Mouse (Mus musculus): ENCODE data around the gene Lrp2. TPM values are rescaled to one million over a fixed set of nuclear protein-coding genes. Genes with fewer than 3 reads are reported as not detected.

Lrp2 gene
- polyA plus RNA-seq, 1 experiment from 2014 or later = 1.1 TPM

DNA sequence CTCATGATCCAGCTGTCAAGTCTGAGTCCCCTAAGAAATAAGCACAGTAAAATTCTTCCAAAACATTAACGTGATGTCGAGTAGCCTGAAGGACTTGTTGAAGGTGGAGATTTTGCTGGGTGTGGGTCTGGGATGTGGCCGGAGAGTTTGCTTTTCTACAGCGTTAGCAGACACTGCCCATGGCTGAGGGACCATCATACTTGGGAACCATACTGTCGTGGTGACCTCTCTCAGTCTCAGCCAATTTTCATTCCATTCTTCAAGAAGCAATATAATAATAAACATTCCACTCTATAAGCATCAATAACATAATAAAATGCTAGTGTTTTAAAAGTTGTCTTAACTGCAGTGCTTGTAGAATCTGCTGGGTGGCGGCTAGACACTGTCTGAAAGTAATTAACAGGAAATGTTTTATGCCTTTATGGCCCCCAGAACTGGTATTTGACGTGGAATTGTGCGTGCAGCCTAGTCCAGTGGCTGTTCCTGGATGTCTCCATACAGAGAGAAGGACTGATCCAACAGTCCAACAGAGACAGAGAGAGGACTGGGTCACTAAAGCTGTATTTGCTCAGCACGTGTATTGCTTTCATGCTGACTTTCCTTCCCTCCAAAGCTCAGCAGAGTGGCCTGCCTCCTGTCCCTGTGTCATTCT is 190.1 kb downstream of the Lrp2 start:
- no peak for DNase-seq (ENCODE audit: low spot score)
- Histone ChIP-seq H3K4me1 (ENCODE audit: insufficient read depth, low read depth, low read length) (no peaks in the 10 kb centered on the region), H3K9me3 (ENCODE audit: low read length) (no peaks in the 10 kb centered on the region), H3K36me3 (ENCODE audit: insufficient read depth, low read length) (no peaks in the 10 kb centered on the region), H3K4me3 (ENCODE audit: low read depth, low read length) (no peak overlapping the region), H3K4me2 (replicated peaks; ENCODE audit: low read depth, low read length) (no peak overlapping the region), H3K27ac (ENCODE audit: low read length) (no peak overlapping the region), H3K27me3 (replicated peaks; ENCODE audit: insufficient read depth, low read length) (no peaks in the 10 kb centered on the region), H3K9ac (replicated peaks; ENCODE audit: low read depth) (no peak overlapping the region)
- ATAC-seq = no peak
- 62% methylated on average over 9 of the region's 9 CpGs for WGBS
- TF ChIP-seq CTCF (IDR thresholded peaks at IDR 0.05) = no peak
- TF ChIP-seq EP300 (IDR thresholded peaks at IDR 0.05) = no peak

DNA sequence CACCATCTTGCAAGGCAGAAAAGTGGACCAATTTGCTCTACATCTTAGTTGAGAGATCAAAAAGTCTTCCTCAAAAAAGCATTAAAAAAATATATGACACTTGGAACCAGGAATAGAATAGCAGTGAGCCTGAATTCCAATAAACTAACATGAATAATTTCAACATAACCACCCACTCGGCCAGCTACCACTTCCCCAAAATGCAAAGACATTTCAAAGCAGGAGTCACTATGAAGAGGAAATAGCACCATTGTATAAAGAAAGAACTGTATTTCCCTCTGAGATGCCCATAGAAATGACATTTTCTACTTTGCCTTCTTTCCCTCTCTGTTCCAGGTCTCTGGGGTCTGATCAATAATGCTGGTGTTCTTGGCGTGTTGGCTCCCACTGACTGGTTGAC is 191.9 kb downstream of the Lrp2 start:
- Histone ChIP-seq H3K9me3 (ENCODE audit: low read length) (no peaks in the 10 kb centered on the region), H3K27ac (ENCODE audit: low read length) (no peak overlapping the region), H3K27me3 (replicated peaks; ENCODE audit: insufficient read depth, low read length) (no peaks in the 10 kb centered on the region), H3K4me1 (ENCODE audit: insufficient read depth, low read depth, low read length) (no peaks in the 10 kb centered on the region), H3K4me2 (replicated peaks; ENCODE audit: low read depth, low read length) (no peak overlapping the region), H3K36me3 (ENCODE audit: insufficient read depth, low read length) (no peaks in the 10 kb centered on the region), H3K9ac (replicated peaks; ENCODE audit: low read depth) (no peak overlapping the region), H3K4me3 (ENCODE audit: low read depth, low read length) (no peak overlapping the region)
- no peak for DNase-seq (ENCODE audit: low spot score)
- ATAC-seq = no peak
- WGBS = 77% methylated on average over 2 of the region's 2 CpGs
- TF ChIP-seq CTCF (IDR thresholded peaks at IDR 0.05) (no peak), EP300 (IDR thresholded peaks at IDR 0.05) (no peak)

DNA sequence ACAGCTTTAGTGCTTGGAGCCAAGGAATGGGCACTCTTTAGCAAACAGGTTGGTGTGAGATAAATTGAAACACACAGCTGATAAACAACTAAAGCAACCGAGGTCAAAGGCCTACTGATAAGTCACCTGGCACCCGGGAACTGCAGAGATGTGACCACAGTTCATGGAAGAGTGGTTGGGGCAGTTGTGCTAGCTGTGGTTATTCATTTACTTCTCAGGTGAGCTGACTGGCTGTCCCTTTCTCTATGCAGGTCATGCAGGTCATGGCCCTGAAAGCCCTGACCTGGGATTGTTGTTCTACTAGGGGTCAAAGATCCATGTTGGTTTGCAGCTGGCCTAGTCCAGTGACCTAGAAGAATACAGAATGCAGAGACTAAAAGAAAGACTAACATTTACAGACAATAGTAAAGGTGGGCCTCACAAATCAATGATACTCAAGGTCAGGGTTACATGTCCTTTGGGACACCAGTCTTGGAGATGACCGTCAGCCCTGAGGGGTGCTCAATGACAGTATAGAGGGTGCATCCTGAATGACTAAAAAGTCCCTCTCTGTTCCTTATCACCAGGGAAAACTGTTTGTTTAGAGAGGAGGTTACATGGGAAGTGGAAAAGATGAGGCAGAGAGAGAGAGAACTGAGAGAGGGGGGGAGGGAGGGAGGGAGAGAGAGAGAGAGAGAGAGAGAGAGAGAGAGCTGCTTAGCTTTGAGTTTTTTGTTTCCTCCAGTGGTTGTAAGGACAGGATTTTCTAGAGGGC is 199.6 kb downstream of the Lrp2 start:
- ATAC-seq = no peak
- 27% methylated on average over 3 of the region's 3 CpGs for WGBS
- no peaks in the 10 kb centered on the region for H3K27me3 ChIP-seq (replicated peaks; ENCODE audit: insufficient read depth, low read length)
- TF ChIP-seq EP300 (IDR thresholded peaks at IDR 0.05) (no peak), CTCF (IDR thresholded peaks at IDR 0.05) (no peak)
- no peak for DNase-seq (ENCODE audit: low spot score)
- no peak overlapping the region for H3K27ac ChIP-seq (ENCODE audit: low read length)
- no peak overlapping the region for H3K9ac ChIP-seq (replicated peaks; ENCODE audit: low read depth)
- no peak overlapping the region for H3K4me2 ChIP-seq (replicated peaks; ENCODE audit: low read depth, low read length)
- no peaks in the 10 kb centered on the region for H3K4me1 ChIP-seq (ENCODE audit: insufficient read depth, low read depth, low read length)
- no peak overlapping the region for H3K4me3 ChIP-seq (ENCODE audit: low read depth, low read length)
- no peaks in the 10 kb centered on the region for H3K9me3 ChIP-seq (ENCODE audit: low read length)
- no peaks in the 10 kb centered on the region for H3K36me3 ChIP-seq (ENCODE audit: insufficient read depth, low read length)

DNA sequence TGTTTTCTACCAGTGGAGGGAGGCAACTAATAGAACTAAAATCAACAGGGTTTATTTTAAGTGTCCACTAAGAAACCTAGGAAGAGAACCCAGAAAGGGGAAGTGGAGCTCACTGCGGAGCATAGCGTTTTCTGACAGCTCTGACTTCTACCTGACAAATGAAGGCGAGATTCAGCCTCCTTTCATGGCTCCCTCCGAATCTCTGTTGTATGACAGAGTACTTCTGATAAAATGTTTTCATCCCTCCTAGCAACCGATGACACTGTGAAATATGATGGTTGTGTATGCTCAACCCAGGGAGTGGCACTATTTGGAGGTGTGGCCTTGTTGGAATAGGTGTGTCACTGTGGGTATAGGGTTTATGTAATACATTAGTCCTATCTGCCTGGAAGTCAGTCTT is 203.0 kb downstream of the Lrp2 start:
- Histone ChIP-seq H3K27ac (ENCODE audit: low read length) (no peak overlapping the region), H3K4me3 (ENCODE audit: low read depth, low read length) (no peak overlapping the region), H3K9ac (replicated peaks; ENCODE audit: low read depth) (no peak overlapping the region), H3K4me2 (replicated peaks; ENCODE audit: low read depth, low read length) (no peak overlapping the region), H3K36me3 (ENCODE audit: insufficient read depth, low read length) (no peaks in the 10 kb centered on the region), H3K4me1 (ENCODE audit: insufficient read depth, low read depth, low read length) (no peaks in the 10 kb centered on the region), H3K27me3 (replicated peaks; ENCODE audit: insufficient read depth, low read length) (no peaks in the 10 kb centered on the region), H3K9me3 (ENCODE audit: low read length) (no peaks in the 10 kb centered on the region)
- TF ChIP-seq CTCF (IDR thresholded peaks at IDR 0.05) (no peak), EP300 (IDR thresholded peaks at IDR 0.05) (no peak)
- WGBS = 69% methylated on average over 5 of the region's 5 CpGs
- ATAC-seq (no peak), DNase-seq (ENCODE audit: low spot score) (no peak)

DNA sequence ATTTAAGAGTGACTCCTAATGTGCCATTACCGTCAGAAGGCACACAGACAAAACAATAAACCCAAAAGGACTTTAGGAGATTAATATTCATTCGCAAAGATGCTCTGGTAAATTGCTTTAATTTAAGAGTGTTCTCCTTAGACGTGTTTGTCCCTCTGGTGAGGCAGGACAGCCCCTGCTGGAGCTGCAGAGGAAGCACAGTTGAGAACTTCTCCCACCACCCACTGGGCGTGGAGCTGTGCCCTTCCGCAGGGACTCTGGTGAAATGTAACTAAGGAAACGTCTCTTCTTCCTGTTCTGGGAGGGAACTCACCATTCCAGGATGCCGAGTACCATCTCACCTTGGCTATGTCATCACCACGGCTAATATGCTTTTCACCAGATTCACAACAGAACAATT is 204.1 kb downstream of the Lrp2 start:
- no peak overlapping the region for H3K4me2 ChIP-seq (replicated peaks; ENCODE audit: low read depth, low read length)
- no peaks in the 10 kb centered on the region for H3K4me1 ChIP-seq (ENCODE audit: insufficient read depth, low read depth, low read length)
- H3K9me3 ChIP-seq (ENCODE audit: low read length) = no peaks in the 10 kb centered on the region
- no peak overlapping the region for H3K4me3 ChIP-seq (ENCODE audit: low read depth, low read length)
- 36% methylated on average over 8 of the region's 8 CpGs for WGBS
- H3K9ac ChIP-seq (replicated peaks; ENCODE audit: low read depth) = no peak overlapping the region
- no peaks in the 10 kb centered on the region for H3K36me3 ChIP-seq (ENCODE audit: insufficient read depth, low read length)
- H3K27ac ChIP-seq (ENCODE audit: low read length) = no peak overlapping the region
- peak; percentile 65 for DNase-seq (ENCODE audit: low spot score)
- ATAC-seq = peak; percentile 34; the same call in 1 of the 2 replicates
- H3K27me3 ChIP-seq (replicated peaks; ENCODE audit: insufficient read depth, low read length) = no peaks in the 10 kb centered on the region
- peak; percentile 66 for TF ChIP-seq CTCF (IDR thresholded peaks at IDR 0.05)
- no peak for TF ChIP-seq EP300 (IDR thresholded peaks at IDR 0.05)

DNA sequence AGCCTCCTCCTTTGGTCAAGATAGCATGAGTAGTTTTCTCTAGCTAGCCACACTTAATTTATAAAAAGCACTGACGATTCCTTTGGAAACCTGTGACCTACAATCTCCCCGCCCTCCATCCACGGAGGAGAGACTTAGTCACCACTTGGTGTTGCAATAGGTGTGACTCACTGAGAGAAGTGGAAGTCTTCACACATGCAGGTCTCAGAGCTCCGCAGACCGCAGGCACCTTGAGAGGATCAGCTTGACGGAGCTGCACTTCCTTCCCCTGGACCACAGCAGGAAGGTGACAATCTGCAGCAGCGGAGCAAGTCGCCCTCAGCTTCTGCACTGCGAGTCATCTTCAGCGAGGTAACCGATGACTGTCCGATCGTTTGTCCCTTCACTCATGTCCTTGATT is 205.6 kb downstream of the Lrp2 start, which contains the start of gene Dhrs9:
TSS of gene Dhrs9 (plus strand) at position 165 of the 400 bp plus-strand sequence.
- Histone ChIP-seq H3K4me2 (replicated peaks; ENCODE audit: low read depth, low read length) (no peak within 1 kb of the TSS), H3K27ac (ENCODE audit: low read length) (no peak within 1 kb of the TSS), H3K9ac (replicated peaks; ENCODE audit: low read depth) (no peak within 1 kb of the TSS), H3K4me1 (ENCODE audit: insufficient read depth, low read depth, low read length) (no peaks in the 10 kb centered on the region), H3K9me3 (ENCODE audit: low read length) (no peaks in the 10 kb centered on the region), H3K4me3 (ENCODE audit: low read depth, low read length) (no peak within 1 kb of the TSS), H3K27me3 (replicated peaks; ENCODE audit: insufficient read depth, low read length) (no peaks in the 10 kb centered on the region), H3K36me3 (ENCODE audit: insufficient read depth, low read length) (no peaks in the 10 kb centered on the region)
- WGBS = 26% methylated on average over 13 of the region's 13 CpGs
- peak; percentile 92 for DNase-seq (ENCODE audit: low spot score)
- ATAC-seq = peak; percentile 97
- TF ChIP-seq EP300 (IDR thresholded peaks at IDR 0.05) = peak; percentile 74
- TF ChIP-seq CTCF (IDR thresholded peaks at IDR 0.05) = no peak
